Mouse (Mus musculus) forebrain, postnatal 0 days (tissue): ENCODE measurements around the gene Mdk. TPM values are rescaled to one million over a fixed set of nuclear protein-coding genes. Genes with fewer than 3 reads are reported as not detected.

ENCODE experiments used
- ATAC-seq: fragments of 200-750 bp; cut with Nextera tagmentation; 2 replicates; pipeline ENCODE4 v1.8.0; 2017; ENCODE audit warnings: mild to moderate bottlenecking, moderate library complexity
- DNase-seq: peaks from one replicate; pipeline ENCODE4 v3.0.0-alpha.2; 2015
- H3K27ac ChIP-seq: fragments of 300-500 bp; sonication (generic); 2 replicates; pipeline ENCODE4 v1.5.1; 2014; ENCODE audit warnings: low read depth, mild to moderate bottlenecking, antibody characterized with exemption, low read length, moderate library complexity, mixed read lengths
- H3K27me3 ChIP-seq: fragments of 300-500 bp; sonication (generic); 2 replicates; pipeline ENCODE4 v1.6.1; 2014; ENCODE audit warnings: mild to moderate bottlenecking, low read length, mixed read lengths; ENCODE audit not compliant: insufficient read depth
- H3K36me3 ChIP-seq: fragments of 300-500 bp; sonication (generic); 2 replicates; pipeline ENCODE4 v1.6.1; 2014; ENCODE audit warnings: mild to moderate bottlenecking, moderate library complexity; ENCODE audit not compliant: insufficient read depth
- H3K4me1 ChIP-seq: fragments of 300-500 bp; sonication (generic); 2 replicates; pipeline ENCODE4 v1.6.1; 2014; ENCODE audit warnings: antibody characterized with exemption; ENCODE audit not compliant: insufficient read depth
- H3K4me2 ChIP-seq: fragments of 300-500 bp; sonication (generic); 2 replicates; pipeline ENCODE4 v1.6.1; 2014; ENCODE audit warnings: low read depth, mild to moderate bottlenecking, moderate library complexity
- H3K4me3 ChIP-seq: fragments of 300-500 bp; sonication (generic); 2 replicates; pipeline ENCODE4 v1.5.1; 2014; ENCODE audit warnings: low read depth, low read length, mixed read lengths
- H3K9ac ChIP-seq: fragments of 300-500 bp; sonication (generic); 2 replicates; pipeline ENCODE4 v1.6.1; 2014; ENCODE audit warnings: mild to moderate bottlenecking
- H3K9me3 ChIP-seq: fragments of 300-500 bp; sonication (generic); 2 replicates; pipeline ENCODE4 v1.6.1; 2016; ENCODE audit warnings: low read length
- CTCF ChIP-seq: sonication (generic); IDR thresholded peaks from 2 replicates; pipeline ENCODE4 v1.5.1; 2016; ENCODE audit warnings: antibody characterized with exemption, control low read depth, low read depth
- WGBS: fragments of 180-500 bp; shearing (Covaris S2); extraction: QIAGEN DNeasy Blood & Tissue Kit; methylation state at CpG from one replicate; pipeline ENCODE4 v1.1.7; 2014; 5-methylcytosine and 5-hydroxymethylcytosine counted together
- polyA plus RNA-seq: library from polyadenylated mRNA; unstranded; fragments of >200 nt; fragmentation: Nextera tagmentation; extraction: Ambion mirVana; gene quantifications from 2 replicates; pipeline ENCODE4 v1.2.1, GENCODE M21; 2015
- total RNA-seq: library from RNA; depleted of rRNA; stranded (reverse); fragments of >200 nt; gene quantifications from 2 replicates; pipeline ENCODE4 v1.2.3, GENCODE M21; 2014

Gene Mdk
- total and polyA plus RNA-seq, 2 experiments from 2014 or later = 75.5 to 121 TPM

DNA sequence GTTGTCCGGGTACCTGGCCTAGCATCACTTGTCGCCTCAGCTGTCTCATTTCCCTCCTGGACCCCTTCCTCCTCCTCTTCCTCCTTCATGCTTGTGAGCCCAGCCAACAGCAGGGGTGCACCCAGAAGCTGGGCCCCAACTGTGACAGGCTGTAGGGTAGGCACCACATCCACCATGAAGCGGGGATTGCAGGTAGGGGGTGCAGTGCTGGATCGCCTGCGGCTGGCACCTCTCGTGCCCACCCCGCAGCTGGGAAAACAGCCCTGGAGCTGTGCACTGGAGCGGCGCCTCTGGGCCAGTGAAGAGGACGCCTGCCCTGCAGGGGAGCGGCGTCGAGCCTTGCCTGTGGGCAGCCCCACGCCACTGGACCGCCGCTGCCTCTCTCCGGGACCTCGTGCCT is 13.4 kb upstream of the Mdk start, which contains the start of gene Gm9821:
TSS of gene Gm9821 (plus strand) at position 221 of the 400 bp plus-strand sequence.
- Histone ChIP-seq H3K27ac (no peak within 1 kb of the TSS), H3K4me1 (peaks cover 8% of the 10 kb centered on the region), H3K27me3 (no peaks in the 10 kb centered on the region), H3K4me3 (no peak within 1 kb of the TSS), H3K36me3 (0 out of 2 replicates have a peak, but pooled peaks cover 4% of the 10 kb centered on the region), H3K9ac (no peak within 1 kb of the TSS), H3K9me3 (no peaks in the 10 kb centered on the region), H3K4me2 (no peak within 1 kb of the TSS)
- 88% methylated on average over 18 of the region's 18 CpGs for WGBS
- no peak for ATAC-seq
- TF ChIP-seq CTCF = no peak
- no peak for DNase-seq

- H3K27ac ChIP-seq = no peak overlapping the region
- peak; percentile 98 for TF ChIP-seq CTCF
- DNase-seq (peak; percentile 88), ATAC-seq (peak; percentile 91)
- H3K4me2 ChIP-seq = no peak overlapping the region
- H3K36me3 ChIP-seq = peaks cover 11% of the 10 kb centered on the region; the same call in 1 of the 2 replicates
- no peak overlapping the region for H3K9ac ChIP-seq
- H3K4me1 ChIP-seq = no peaks in the 10 kb centered on the region; the same call in 1 of the 2 replicates
- no peaks in the 10 kb centered on the region for H3K9me3 ChIP-seq
- no peaks in the 10 kb centered on the region for H3K27me3 ChIP-seq
- no peak overlapping the region for H3K4me3 ChIP-seq
- 44% methylated on average over 13 of the region's 13 CpGs for WGBS
Measured at GRCm38 (mm10) chr2:91944170-91944950, 12.3 kb upstream of the Mdk start.

GRCm38 (mm10) chr2:91942356-91942755 is 10.3 kb upstream of the Mdk start:
- ATAC-seq = no peak
- WGBS = 78% methylated on average over 6 of the region's 6 CpGs
- DNase-seq = no peak

GRCm38 (mm10) chr2:91939303-91939935 is 7.3 kb upstream of the Mdk start:
- H3K9ac ChIP-seq = no peak overlapping the region
- H3K27ac ChIP-seq = no peak overlapping the region
- WGBS = 88% methylated on average over 15 of the region's 15 CpGs
- no peak overlapping the region for H3K4me3 ChIP-seq
- peaks cover 58% of the 10 kb centered on the region for H3K36me3 ChIP-seq
- ATAC-seq = no peak
- no peaks in the 10 kb centered on the region for H3K4me1 ChIP-seq
- TF ChIP-seq CTCF = no peak
- H3K9me3 ChIP-seq = no peaks in the 10 kb centered on the region
- H3K27me3 ChIP-seq = no peaks in the 10 kb centered on the region
- no peak for DNase-seq
- H3K4me2 ChIP-seq = no peak overlapping the region

More at GRCm38 (mm10) chr2:91942356-91942755, 10.3 kb upstream of the Mdk start:
- TF ChIP-seq CTCF = peak; percentile 46
- no peaks in the 10 kb centered on the region for H3K27me3 ChIP-seq
- H3K9ac ChIP-seq = no peak overlapping the region
- H3K4me1 ChIP-seq = no peaks in the 10 kb centered on the region
- no peak overlapping the region for H3K4me2 ChIP-seq
- H3K27ac ChIP-seq = no peak overlapping the region
- H3K36me3 ChIP-seq = peaks cover 31% of the 10 kb centered on the region
- no peaks in the 10 kb centered on the region for H3K9me3 ChIP-seq
- H3K4me3 ChIP-seq = no peak overlapping the region

DNA sequence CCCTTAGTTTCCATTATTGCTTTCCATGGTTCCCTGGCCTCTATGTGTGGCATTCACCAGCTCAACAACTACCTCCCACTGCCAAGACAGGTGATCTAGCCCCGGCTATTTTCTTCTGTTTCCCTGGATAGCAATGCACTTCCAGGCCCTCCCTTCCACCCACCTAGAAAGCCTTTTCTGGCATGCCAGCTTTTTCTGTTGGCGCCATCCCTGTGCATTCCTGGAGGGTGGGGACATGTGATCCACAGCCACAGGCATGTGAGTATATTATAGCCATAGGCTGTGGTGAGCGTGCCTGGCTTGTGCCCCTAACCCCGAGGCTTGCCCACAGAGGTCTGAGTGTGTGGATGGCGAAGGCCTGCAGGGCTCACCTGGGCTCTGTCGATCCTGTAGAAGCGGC is 4.1 kb upstream of the Mdk start:
- Histone ChIP-seq H3K9ac (no peak overlapping the region), H3K4me1 (no peaks in the 10 kb centered on the region), H3K27me3 (no peaks in the 10 kb centered on the region), H3K27ac (no peak overlapping the region), H3K4me2 (no peak overlapping the region), H3K4me3 (no peak overlapping the region), H3K9me3 (no peaks in the 10 kb centered on the region), H3K36me3 (peaks cover 54% of the 10 kb centered on the region)
- WGBS = 87% methylated on average over 7 of the region's 7 CpGs
- ATAC-seq (no peak), DNase-seq (no peak)
- TF ChIP-seq CTCF = no peak

GRCm38 (mm10) chr2:91934826-91935525 is 2.9 kb upstream of the Mdk start:
- no peak overlapping the region for H3K4me3 ChIP-seq
- no peaks in the 10 kb centered on the region for H3K27me3 ChIP-seq
- WGBS = 89% methylated on average over 9 of the region's 9 CpGs
- DNase-seq (no peak), ATAC-seq (no peak)
- H3K27ac ChIP-seq = no peak overlapping the region
- peaks cover 7% of the 10 kb centered on the region; the same call in 1 of the 2 replicates for H3K4me1 ChIP-seq
- H3K9ac ChIP-seq = no peak overlapping the region
- no peak for TF ChIP-seq CTCF
- no peaks in the 10 kb centered on the region for H3K9me3 ChIP-seq
- H3K36me3 ChIP-seq = peaks cover 53% of the 10 kb centered on the region
- no peak overlapping the region for H3K4me2 ChIP-seq
